Mouse (Mus musculus): ENCODE results near the gene Ctnna2.

Gene Ctnna2

GRCm38 (mm10) chr6:77580926-77581325, 398.6 kb downstream of the Ctnna2 start:
- no peak for DNase-seq

GRCm38 (mm10) chr6:77578612-77579011, 400.9 kb downstream of the Ctnna2 start:
- no peak for DNase-seq

GRCm38 (mm10) chr6:77577585-77577984, 401.9 kb downstream of the Ctnna2 start:
- no peak for DNase-seq

GRCm38 (mm10) chr6:77572614-77573013, 406.9 kb downstream of the Ctnna2 start:
- no peak for DNase-seq

- DNase-seq, result no peak
Measured at GRCm38 (mm10) chr6:77569851-77570250, 409.6 kb downstream of the Ctnna2 start.

GRCm38 (mm10) chr6:77556181-77556580, 423.3 kb downstream of the Ctnna2 start:
- no peak for DNase-seq

GRCm38 (mm10) chr6:77537055-77537807, 442.3 kb downstream of the Ctnna2 start:
- no peak for DNase-seq

GRCm38 (mm10) chr6:77527636-77528035, 451.9 kb downstream of the Ctnna2 start:
- DNase-seq, result no peak

- no peak for DNase-seq
Measured at GRCm38 (mm10) chr6:77521836-77522235, 457.7 kb downstream of the Ctnna2 start.

- DNase-seq, result no peak
Measured at GRCm38 (mm10) chr6:77516515-77516914, 463.0 kb downstream of the Ctnna2 start.

GRCm38 (mm10) chr6:77511805-77512204, 467.7 kb downstream of the Ctnna2 start:
- no peak for DNase-seq

- DNase-seq, result no peak
Measured at GRCm38 (mm10) chr6:77491721-77492120, 487.8 kb downstream of the Ctnna2 start.

- DNase-seq, result no peak
Measured at GRCm38 (mm10) chr6:77486658-77487057, 492.8 kb downstream of the Ctnna2 start.

GRCm38 (mm10) chr6:77482081-77482480, 497.4 kb downstream of the Ctnna2 start:
- no peak for DNase-seq

- peak; percentile 97 for DNase-seq
Measured at GRCm38 (mm10) chr6:77475354-77475753, 504.1 kb downstream of the Ctnna2 start.

GRCm38 (mm10) chr6:77473256-77473655, 506.2 kb downstream of the Ctnna2 start:
- DNase-seq, result no peak

GRCm38 (mm10) chr6:77468058-77468457, 511.4 kb downstream of the Ctnna2 start:
- no peak for DNase-seq

- DNase-seq, result peak; percentile 88
Measured at GRCm38 (mm10) chr6:77462737-77463136, 516.8 kb downstream of the Ctnna2 start.

- DNase-seq, result no peak
Measured at GRCm38 (mm10) chr6:77457919-77458318, 521.6 kb downstream of the Ctnna2 start.

GRCm38 (mm10) chr6:77446861-77447260, 532.6 kb downstream of the Ctnna2 start:
- DNase-seq, result no peak

GRCm38 (mm10) chr6:77443906-77444305, 535.6 kb downstream of the Ctnna2 start:
- DNase-seq, result no peak

- DNase-seq, result no peak
Measured at GRCm38 (mm10) chr6:77441051-77441450, 538.4 kb downstream of the Ctnna2 start.

- peak; percentile 90 for DNase-seq
Measured at GRCm38 (mm10) chr6:77430381-77430780, 549.1 kb downstream of the Ctnna2 start.

GRCm38 (mm10) chr6:77425746-77426145, 553.8 kb downstream of the Ctnna2 start:
- DNase-seq, result no peak

GRCm38 (mm10) chr6:77424826-77425225, 554.7 kb downstream of the Ctnna2 start:
- no peak for DNase-seq

Data from heart, adult 11 months (tissue).